In the genomic region with DNA sequence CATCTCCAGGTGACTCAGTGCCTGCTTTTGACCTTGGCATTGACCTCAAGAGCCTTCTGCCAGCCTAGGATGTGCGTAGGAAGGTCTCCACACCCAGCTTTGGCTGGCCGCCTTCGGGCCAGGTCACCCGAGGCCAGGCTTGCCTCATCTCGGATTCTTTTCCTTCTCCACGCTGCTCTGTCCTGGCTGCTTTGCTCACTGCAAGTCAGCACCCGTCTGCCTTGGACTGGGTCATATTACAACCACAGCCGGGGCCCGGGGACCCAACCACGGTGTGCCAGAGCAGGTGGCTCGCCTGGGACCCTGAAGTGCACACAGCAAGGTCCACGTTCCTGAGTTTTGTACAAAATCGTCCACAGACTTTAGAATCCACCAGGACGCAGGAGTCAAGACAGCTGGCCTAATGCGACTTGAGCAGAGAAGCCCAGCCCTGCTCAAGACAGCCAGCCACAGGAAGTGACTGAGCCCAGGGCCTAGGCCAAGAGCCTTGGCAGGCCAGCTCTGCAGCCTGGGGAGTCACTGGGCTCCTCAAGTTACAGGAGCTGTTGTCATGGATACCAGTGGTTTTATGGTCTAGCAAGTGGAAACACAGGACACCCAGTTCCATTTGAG, we compare ENCODE assay signal across 8 mouse cellular contexts.
A peak's percentile ranks its signal among the peaks of the same experiment; 100 is the strongest.
DNase-seq lines count a peak whose midpoint lies in the region; ATAC-seq and TF ChIP-seq lines count a peak whose summit lies in the region.

No protein-coding gene starts in this region.

- no peak overlapping the region for H3K9ac ChIP-seq in hindbrain, postnatal 0 days (replicated peaks; ENCODE audit: low read length)
- no peak overlapping the region for H3K9ac ChIP-seq in lung, embryonic 15.5 days

- peak; percentile 79 for ATAC-seq in hindbrain, postnatal 0 days
- ATAC-seq in lung, embryonic 15.5 days (ENCODE audit: borderline replicate concordance, extremely low read depth, low FRiP score, low TSS enrichment), result peak; percentile 91; the same call in 1 of the 2 replicates

- no peak overlapping the region for H3K4me3 ChIP-seq in hindbrain, postnatal 0 days (ENCODE audit: low read length)
- no peak overlapping the region for H3K4me3 ChIP-seq in lung, embryonic 15.5 days

- H3K4me1 ChIP-seq in hindbrain, postnatal 0 days (ENCODE audit: insufficient read depth, low read length), result peaks cover 10% of the 10 kb centered on the region
- H3K4me1 ChIP-seq in lung, embryonic 15.5 days, result peaks cover 17% of the 10 kb centered on the region

- peak; percentile 85 to 92 for DNase-seq in adrenal gland, adult (ENCODE audit: inconsistent age in 2 of 2, low spot score in 1 of 2)
- no peak for DNase-seq in adrenal gland, postnatal 4 days (ENCODE audit: low spot score in 2 of 2)
- peak; percentile 21 for DNase-seq in cerebellum, adult 11-12 months
- peak; percentile 82 for DNase-seq in gastrocnemius, postnatal 10 days
- peak; percentile 69 for DNase-seq in hindbrain, postnatal 0 days (ENCODE audit: low spot score)
- DNase-seq in testis, postnatal 14 days (ENCODE audit: low spot score), result peak; percentile 76
- no peak for DNase-seq in thymus, postnatal 0 days (ENCODE audit: low spot score)

- H3K36me3 ChIP-seq in hindbrain, postnatal 0 days (ENCODE audit: insufficient read depth, low read length), result no peaks in the 10 kb centered on the region
- no peaks in the 10 kb centered on the region for H3K36me3 ChIP-seq in lung, embryonic 15.5 days

- TF ChIP-seq CTCF in hindbrain, postnatal 0 days (IDR thresholded peaks at IDR 0.05; ENCODE audit: low read depth), result no peak

- H3K27ac ChIP-seq in hindbrain, postnatal 0 days, result no peak overlapping the region
- H3K27ac ChIP-seq in lung, embryonic 15.5 days, result peak overlapping the region; percentile 74

- H3K9me3 ChIP-seq in hindbrain, postnatal 0 days (ENCODE audit: low read length), result no peaks in the 10 kb centered on the region
- H3K9me3 ChIP-seq in lung, embryonic 15.5 days, result no peaks in the 10 kb centered on the region

- no peaks in the 10 kb centered on the region for H3K27me3 ChIP-seq in hindbrain, postnatal 0 days (ENCODE audit: insufficient read depth, low read length)
- H3K27me3 ChIP-seq in lung, embryonic 15.5 days, result no peaks in the 10 kb centered on the region

- 41% methylated on average over 15 of the region's 15 CpGs for WGBS in hindbrain, postnatal 0 days
- 10% methylated on average over 15 of the region's 15 CpGs for WGBS in lung, embryonic 15.5 days

- no peak overlapping the region for H3K4me2 ChIP-seq in hindbrain, postnatal 0 days (ENCODE audit: low read depth, low read length)
- no peak overlapping the region for H3K4me2 ChIP-seq in lung, embryonic 15.5 days

Comparison
In these comparisons a context has a peak if more than half of its experiments do, and no peak if none do; other contexts are left out.
1. DNase-seq: peak in adrenal gland, adult (2 of 2), cerebellum, adult 11-12 months (single experiment), gastrocnemius, postnatal 10 days (single experiment), hindbrain, postnatal 0 days (single experiment) and testis, postnatal 14 days (single experiment); none in adrenal gland, postnatal 4 days (0 of 2) and thymus, postnatal 0 days (single experiment).